Mouse (Mus musculus): ENCODE results near the gene Gtf3a.

DNA sequence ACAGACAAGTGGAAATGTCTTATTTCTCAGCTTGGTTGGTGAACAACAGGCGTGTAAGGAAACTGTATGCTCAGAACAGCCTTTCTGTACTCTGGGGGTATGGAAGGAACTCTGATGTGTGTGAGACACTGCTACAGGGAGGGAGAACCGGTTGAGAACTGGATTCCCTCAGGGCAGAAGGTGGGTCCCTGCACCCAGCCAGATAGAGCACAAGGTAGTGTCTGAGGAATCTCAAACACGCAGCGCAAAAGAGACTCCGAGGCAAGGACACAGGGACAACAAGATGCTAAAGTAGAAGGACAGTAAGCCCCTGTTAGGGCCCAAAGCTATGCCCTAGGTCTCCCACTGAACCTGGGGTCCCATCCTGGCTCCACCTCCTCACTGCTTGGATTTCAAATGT is 21.8 kb upstream of the Gtf3a start:
- no peak for TF ChIP-seq GATA1 (IDR thresholded peaks at IDR 0.05; ENCODE audit: borderline replicate concordance, low read length)
- no peak for TF ChIP-seq FLI1 (IDR thresholded peaks at IDR 0.05; ENCODE audit: low read length)

Measured in megakaryocyte, embryonic 14.5 days (primary cell).